Mouse (Mus musculus): ENCODE measurements around the gene Zc3hav1l. TPM values are rescaled to one million over a fixed set of nuclear protein-coding genes. Genes with fewer than 3 reads are reported as not detected.

The Zc3hav1l gene
- polyA plus RNA-seq, 1 experiment from 2014 or later: 6.3 TPM

DNA sequence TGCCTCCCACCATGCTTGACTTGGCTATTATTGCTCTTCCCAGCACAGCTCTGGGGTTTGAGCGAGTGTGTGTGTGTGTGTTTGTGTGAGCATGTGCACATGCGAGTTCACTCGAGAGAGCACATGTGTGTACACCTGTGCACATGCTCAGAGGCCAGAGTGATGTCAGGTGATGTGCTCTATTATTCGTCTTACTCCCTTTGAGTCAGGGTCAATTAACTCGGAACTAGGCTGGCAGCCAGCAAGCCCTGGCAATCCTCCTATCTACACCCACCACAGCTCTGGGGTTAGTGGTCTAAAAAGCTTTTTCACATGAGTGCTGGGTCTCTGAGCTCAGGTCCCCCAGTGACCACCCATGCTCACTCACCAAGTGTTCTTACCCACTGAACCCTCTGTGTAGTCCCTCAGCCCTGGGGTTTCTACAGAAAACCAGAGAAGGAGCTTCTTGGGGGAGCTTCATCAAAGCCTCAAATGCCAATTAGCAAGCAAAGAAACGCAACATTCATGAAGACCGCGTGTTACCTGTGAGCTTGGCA lies 56.7 kb downstream of the Zc3hav1l start:
- Histone ChIP-seq H3K4me2 (ENCODE audit: low read length) (no peak overlapping the region), H3K27me3 (replicated peaks; ENCODE audit: control insufficient read depth, insufficient read depth, low read length) (no peaks in the 10 kb centered on the region), H3K9me3 (ENCODE audit: control insufficient read depth, low read length) (no peaks in the 10 kb centered on the region), H3K27ac (ENCODE audit: low read length) (no peak overlapping the region), H3K36me3 (ENCODE audit: control insufficient read depth, insufficient read depth) (no peaks in the 10 kb centered on the region), H3K9ac (replicated peaks; ENCODE audit: low read depth, low read length) (no peak overlapping the region), H3K4me1 (replicated peaks; ENCODE audit: control insufficient read depth, insufficient read depth, low read length) (peaks cover 25% of the 10 kb centered on the region), H3K4me3 (replicated peaks; ENCODE audit: low read length) (no peak overlapping the region)
- ATAC-seq: no peak
- 44% methylated on average over 8 of the region's 8 CpGs for WGBS

DNA sequence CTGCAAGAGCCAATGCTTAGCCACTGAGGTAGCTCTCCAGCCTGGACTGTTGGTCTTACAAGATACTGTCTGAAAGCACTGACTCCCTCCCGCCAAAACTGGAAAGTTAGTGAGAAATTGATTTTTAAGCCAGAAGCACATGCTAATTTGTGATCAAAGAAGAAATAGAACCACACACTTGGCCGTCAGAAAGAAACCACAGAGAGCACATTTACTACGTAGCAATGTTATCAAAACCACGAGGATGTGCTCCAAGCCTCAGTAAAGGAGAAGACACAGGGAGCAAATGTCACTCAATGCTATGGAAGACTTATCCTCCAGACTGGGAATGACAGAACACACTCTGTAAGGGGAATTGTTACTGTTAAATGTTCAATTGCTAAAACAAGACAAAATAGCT lies 57.6 kb downstream of the Zc3hav1l start:
- H3K36me3 ChIP-seq (ENCODE audit: control insufficient read depth, insufficient read depth): no peaks in the 10 kb centered on the region
- ATAC-seq: no peak
- H3K4me2 ChIP-seq (ENCODE audit: low read length): no peak overlapping the region
- H3K27me3 ChIP-seq (replicated peaks; ENCODE audit: control insufficient read depth, insufficient read depth, low read length): no peaks in the 10 kb centered on the region
- WGBS: 84% methylated on average over 4 of the region's 4 CpGs
- peaks cover 25% of the 10 kb centered on the region for H3K4me1 ChIP-seq (replicated peaks; ENCODE audit: control insufficient read depth, insufficient read depth, low read length)
- no peak overlapping the region for H3K9ac ChIP-seq (replicated peaks; ENCODE audit: low read depth, low read length)
- no peaks in the 10 kb centered on the region for H3K9me3 ChIP-seq (ENCODE audit: control insufficient read depth, low read length)
- no peak overlapping the region for H3K4me3 ChIP-seq (replicated peaks; ENCODE audit: low read length)
- H3K27ac ChIP-seq (ENCODE audit: low read length): no peak overlapping the region

GRCm38 (mm10) chr6:38240618-38241017 lies 58.4 kb downstream of the Zc3hav1l start:
- H3K4me2 ChIP-seq (ENCODE audit: low read length): no peak overlapping the region
- no peak overlapping the region; the same call in 1 of the 2 replicates for H3K27ac ChIP-seq (ENCODE audit: low read length)
- no peak overlapping the region for H3K9ac ChIP-seq (replicated peaks; ENCODE audit: low read depth, low read length)
- H3K36me3 ChIP-seq (ENCODE audit: control insufficient read depth, insufficient read depth): no peaks in the 10 kb centered on the region
- 57% methylated on average over 5 of the region's 5 CpGs for WGBS
- peak; percentile 63 for ATAC-seq
- no peak overlapping the region for H3K4me3 ChIP-seq (replicated peaks; ENCODE audit: low read length)
- H3K4me1 ChIP-seq (replicated peaks; ENCODE audit: control insufficient read depth, insufficient read depth, low read length): peaks cover 25% of the 10 kb centered on the region
- H3K27me3 ChIP-seq (replicated peaks; ENCODE audit: control insufficient read depth, insufficient read depth, low read length): no peaks in the 10 kb centered on the region
- no peaks in the 10 kb centered on the region for H3K9me3 ChIP-seq (ENCODE audit: control insufficient read depth, low read length)

- no peak overlapping the region for H3K9ac ChIP-seq (replicated peaks; ENCODE audit: low read depth, low read length)
- no peaks in the 10 kb centered on the region for H3K9me3 ChIP-seq (ENCODE audit: control insufficient read depth, low read length)
- ATAC-seq: no peak
- H3K4me3 ChIP-seq (replicated peaks; ENCODE audit: low read length): no peak overlapping the region
- no peaks in the 10 kb centered on the region for H3K36me3 ChIP-seq (ENCODE audit: control insufficient read depth, insufficient read depth)
- no peaks in the 10 kb centered on the region for H3K27me3 ChIP-seq (replicated peaks; ENCODE audit: control insufficient read depth, insufficient read depth, low read length)
- no peak overlapping the region for H3K27ac ChIP-seq (ENCODE audit: low read length)
- no peak overlapping the region for H3K4me2 ChIP-seq (ENCODE audit: low read length)
- WGBS: 79% methylated on average over 4 of the region's 4 CpGs
- H3K4me1 ChIP-seq (replicated peaks; ENCODE audit: control insufficient read depth, insufficient read depth, low read length): peaks cover 18% of the 10 kb centered on the region
Measured at GRCm38 (mm10) chr6:38238382-38238781, 60.7 kb downstream of the Zc3hav1l start.

Other genes starting within 250 kb of the Zc3hav1l start
- gene Tmem213, start 190.0 kb downstream of the Zc3hav1l start, polyA plus RNA-seq (2015; fragmentation: Nextera tagmentation; extraction: Ambion mirVana): not detected in 2 replicates
- gene Atp6v0a4, start 174.7 kb downstream of the Zc3hav1l start, polyA plus RNA-seq (2015; fragmentation: Nextera tagmentation; extraction: Ambion mirVana): 0.09 and 0.27 TPM in 2 replicates
- 18.1 and 19.1 TPM in 2 replicates for gene D630045J12Rik, start 45.2 kb downstream of the Zc3hav1l start, polyA plus RNA-seq (2015; fragmentation: Nextera tagmentation; extraction: Ambion mirVana)
- 0.73 and 1.1 TPM in 2 replicates for gene Zc3hav1, start 55.3 kb upstream of the Zc3hav1l start, polyA plus RNA-seq (2015; fragmentation: Nextera tagmentation; extraction: Ambion mirVana)
- 7.8 and 8.3 TPM in 2 replicates for gene Ttc26, start 82.2 kb upstream of the Zc3hav1l start, polyA plus RNA-seq (2015; fragmentation: Nextera tagmentation; extraction: Ambion mirVana)
- gene Ubn2, start 134.7 kb upstream of the Zc3hav1l start, polyA plus RNA-seq (2015; fragmentation: Nextera tagmentation; extraction: Ambion mirVana): 12.5 and 20.7 TPM in 2 replicates
- gene Fmc1, start 234.2 kb upstream of the Zc3hav1l start, polyA plus RNA-seq (2015; fragmentation: Nextera tagmentation; extraction: Ambion mirVana): 130 and 134 TPM in 2 replicates

Measured in forebrain, embryonic 16.5 days (tissue).